Mouse (Mus musculus) brain, adult 2 months (tissue): Measurements from ENCODE around the gene Crls1.

Experiments used
- DNase-seq: peaks from one replicate; pipeline ENCODE4 v3.0.0; 2011; ENCODE audit warnings: low read depth, low spot score

The Crls1 gene

GRCm38 (mm10) chr2:132884303-132884967 is 38.0 kb downstream of the Crls1 start:
- peak; percentile 37 for DNase-seq

GRCm38 (mm10) chr2:132885312-132885711 is 38.8 kb downstream of the Crls1 start:
- DNase-seq: peak; percentile 43

DNA sequence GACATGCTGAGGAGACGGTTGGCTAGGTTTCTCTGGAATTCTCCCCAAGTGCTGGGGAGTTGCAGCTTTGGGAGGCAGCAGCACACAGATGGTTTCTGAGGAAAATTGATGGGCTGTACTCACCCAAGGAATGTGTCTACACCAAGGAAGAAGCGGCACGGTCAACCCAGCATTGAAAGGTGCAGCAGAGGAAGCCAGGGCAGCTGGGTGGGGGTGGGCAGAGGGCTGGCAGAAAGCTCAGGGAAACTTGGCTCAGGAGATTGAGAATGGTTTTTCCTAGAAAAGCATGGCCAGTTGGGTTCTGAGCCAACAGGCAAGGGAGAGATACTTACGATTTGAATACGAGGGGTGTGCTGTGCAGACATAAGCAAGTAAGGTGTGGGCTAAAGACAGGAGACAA is 47.4 kb downstream of the Crls1 start:
- peak; percentile 74 for DNase-seq

DNA sequence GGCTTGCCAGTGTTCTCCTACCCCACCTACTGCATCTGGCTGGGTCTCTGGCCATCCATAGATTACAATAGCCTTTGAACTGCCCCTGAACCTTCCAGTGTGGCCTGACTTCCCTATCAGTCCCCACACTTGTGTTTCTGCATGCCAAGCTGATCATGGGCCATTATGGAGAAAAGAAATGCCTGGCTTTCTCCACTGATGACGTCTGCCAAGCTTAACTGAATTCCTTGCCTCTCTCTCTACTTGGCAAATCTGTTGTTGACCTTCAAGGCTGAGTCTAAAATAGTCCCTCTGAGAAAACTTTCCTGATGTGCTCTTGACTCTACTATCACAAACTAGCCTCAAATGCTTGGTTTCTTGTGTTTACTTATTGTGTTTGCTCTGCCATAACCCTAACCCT is 51.7 kb downstream of the Crls1 start:
- DNase-seq: no peak

GRCm38 (mm10) chr2:132900596-132900995 is 54.1 kb downstream of the Crls1 start:
- DNase-seq: no peak

DNA sequence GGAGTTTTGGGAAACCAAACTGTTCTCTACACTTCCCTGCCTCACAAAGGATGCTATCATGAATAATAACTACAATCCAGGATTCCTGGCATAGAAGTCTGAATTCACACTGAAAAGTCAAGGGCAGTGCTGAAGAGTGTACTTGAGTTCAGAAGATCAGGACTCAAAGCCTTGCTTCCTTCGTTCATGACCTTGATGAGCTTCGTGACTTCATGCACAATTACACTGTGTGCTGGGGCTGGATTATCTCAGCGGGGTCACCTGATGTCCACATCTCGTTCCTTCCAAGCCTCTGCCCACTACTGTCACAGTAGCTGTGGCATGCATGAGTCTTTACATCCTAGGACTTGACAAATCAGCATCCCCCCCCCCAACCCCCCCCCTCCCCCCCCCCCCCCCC is 55.2 kb downstream of the Crls1 start:
- no peak for DNase-seq

DNA sequence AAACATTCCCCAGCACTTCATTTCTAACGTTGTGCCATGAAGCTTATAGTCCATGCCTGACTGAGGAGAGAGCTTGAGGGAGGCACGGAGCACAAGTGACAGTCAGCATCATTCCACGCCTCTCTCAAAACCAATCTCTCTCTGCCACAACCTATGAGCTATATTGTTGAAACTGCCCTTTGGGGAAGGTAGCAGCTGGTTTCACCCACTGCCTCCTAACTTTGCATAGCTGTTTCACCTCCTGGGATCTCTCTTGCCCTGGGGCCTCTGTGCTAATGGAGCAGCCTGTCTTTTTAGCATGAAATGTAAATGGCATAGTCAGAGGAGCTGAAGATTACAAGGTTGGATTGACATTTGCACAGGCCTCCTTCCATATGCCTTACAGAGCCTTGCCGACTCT is 55.6 kb downstream of the Crls1 start:
- no peak for DNase-seq

DNA sequence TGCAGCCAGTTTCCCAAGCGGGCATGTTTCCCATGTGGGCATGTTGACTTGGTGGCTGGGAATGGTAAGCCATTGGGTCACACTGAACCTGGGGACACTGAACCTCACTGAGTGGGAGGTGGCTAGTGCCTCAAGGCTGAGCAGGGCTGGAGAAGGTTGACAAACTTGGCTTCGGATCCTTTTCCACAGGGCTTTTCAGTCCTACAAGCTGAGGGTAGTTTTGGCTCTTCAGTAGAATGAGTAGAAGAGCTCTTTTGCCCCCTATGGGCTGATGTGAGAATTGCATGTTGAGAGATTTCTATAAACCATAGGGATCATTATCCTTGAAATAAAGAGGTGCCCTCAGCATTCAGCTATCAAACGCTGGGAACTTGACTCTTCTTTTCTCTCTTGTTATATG is 57.0 kb downstream of the Crls1 start:
- DNase-seq: peak; percentile 81

DNA sequence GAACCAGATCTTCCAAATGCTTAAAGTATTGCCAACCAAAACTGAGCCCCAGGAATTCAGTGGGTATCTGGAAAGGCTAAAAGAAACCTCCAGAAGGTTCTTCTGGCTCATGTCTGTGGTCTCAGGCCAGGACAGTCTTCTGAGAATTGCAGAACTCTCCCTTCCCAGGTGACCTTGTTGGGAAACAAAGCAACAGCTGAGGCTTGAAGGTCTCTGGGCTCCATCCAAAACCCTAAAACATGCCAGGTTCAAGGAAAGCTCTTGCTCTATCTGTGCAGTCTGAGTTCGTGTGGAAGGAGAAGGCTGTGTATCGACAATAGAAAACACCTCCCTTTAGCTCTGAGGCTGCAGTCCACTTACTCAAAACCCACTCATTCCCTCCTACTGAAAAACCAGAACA is 58.5 kb downstream of the Crls1 start:
- DNase-seq: no peak

DNA sequence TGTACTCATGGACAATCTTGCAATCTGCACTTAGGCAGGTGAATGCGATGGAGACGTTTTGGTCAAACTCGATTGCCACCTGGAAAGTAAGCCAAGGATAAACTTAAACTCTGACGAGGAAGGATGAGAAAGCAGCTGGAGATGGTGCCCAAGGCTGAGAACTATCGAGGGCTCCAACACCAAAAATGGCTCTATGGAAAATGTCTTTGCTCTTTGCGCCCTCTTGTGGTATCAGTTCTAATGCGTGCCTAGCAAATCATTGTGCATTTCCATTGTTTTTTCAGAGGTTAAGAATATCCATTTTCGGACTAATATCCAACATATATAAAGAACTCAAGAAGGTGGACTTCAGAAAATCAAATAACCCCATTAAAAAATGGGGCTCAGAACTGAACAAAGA is 60.3 kb downstream of the Crls1 start:
- peak; percentile 40 for DNase-seq

DNA sequence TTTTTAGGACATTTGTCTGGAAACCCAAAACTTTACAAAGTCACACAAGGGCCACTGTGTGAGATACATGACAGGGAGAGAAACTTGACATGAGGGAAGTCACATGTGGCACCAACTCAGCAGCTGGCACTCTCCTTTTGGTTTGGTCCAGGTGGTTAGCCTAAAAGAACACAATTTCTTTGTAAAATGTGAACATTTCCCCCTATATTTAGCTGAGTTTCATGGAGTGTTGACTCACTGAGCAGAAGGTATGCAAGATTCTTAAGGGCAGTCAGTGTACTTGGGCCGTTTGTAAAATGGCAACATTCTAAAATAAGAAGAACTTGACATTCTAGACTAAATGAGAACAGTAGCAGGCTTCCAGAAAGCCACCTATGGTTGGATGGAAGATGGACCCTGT is 68.3 kb downstream of the Crls1 start:
- DNase-seq: peak; percentile 68
